Mouse (Mus musculus): ENCODE measurements at regions not wholly inside any gene's neighbourhood (a gene's known extent, or its start where the extent isn't known, plus 50 kb on each side); places are given as distances from the start of the nearest gene placed in this dataset.

DNA sequence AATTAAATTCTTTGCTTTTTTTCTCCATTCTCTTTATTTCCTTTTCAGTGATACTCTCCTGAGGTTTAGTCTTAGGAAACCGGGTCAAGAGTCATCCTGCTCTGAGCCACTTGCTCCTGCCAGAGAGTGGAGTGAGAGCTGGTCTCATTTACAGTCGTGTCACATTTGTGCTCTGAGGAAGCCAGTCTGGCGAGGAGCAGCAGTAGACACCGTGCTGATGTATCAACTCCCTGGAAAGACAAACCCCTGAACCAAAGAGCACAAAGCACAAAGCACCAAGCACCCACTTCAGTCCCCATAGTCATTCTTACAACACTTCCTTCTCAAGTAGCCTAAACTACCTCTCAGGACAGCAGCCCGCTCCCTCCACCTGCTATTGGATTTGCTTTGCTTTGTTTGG, 390.7 kb downstream of the Wdr11 start:
- no peak for DNase-seq (ENCODE audit: low read depth)

DNA sequence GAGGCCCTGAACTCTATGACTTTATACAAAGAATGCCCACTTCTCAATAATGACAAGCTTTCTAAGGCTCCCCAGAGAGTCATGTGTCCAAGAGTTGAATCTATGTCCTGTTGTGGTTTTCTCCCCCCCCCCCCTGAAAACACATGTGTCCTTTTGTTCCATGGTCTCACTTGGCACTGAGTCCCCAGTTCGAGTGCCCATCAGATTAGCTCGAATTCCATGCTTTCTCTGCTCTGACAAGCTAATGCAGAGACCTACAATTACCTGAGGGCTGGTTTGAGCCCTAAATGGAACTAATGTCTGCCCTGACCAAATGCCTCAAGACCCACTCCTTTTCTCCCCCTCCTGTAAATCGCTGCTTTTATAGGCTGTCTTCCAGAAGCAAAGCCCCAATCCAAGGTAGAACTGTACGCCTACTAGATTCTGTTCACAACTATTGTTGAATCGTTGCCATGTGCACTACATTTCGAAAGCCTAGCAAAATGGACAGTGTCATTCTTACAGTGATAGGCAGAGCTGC, 392.0 kb downstream of the Wdr11 start:
- no peak for DNase-seq (ENCODE audit: low read depth)

DNA sequence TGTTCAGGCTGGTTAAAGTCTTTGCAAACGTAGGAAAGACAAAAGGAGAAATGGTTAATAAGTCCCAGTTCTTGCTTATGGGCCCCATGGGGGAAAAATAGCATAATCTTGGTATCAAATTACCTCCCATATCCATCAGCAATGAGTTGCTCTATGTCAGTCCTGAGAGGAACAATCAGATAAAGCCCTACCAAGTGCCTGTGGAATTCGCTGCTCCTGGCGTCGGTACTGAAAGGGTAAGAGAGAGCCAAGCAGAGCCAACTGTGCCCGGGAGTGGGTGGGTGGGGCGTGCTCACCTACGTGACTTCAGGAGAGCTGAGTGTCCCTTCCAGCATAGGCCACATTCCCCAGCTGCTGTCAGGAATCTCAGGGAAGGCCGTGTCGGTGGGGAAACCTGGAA, 392.7 kb downstream of the Wdr11 start:
- DNase-seq (ENCODE audit: low read depth), result no peak

DNA sequence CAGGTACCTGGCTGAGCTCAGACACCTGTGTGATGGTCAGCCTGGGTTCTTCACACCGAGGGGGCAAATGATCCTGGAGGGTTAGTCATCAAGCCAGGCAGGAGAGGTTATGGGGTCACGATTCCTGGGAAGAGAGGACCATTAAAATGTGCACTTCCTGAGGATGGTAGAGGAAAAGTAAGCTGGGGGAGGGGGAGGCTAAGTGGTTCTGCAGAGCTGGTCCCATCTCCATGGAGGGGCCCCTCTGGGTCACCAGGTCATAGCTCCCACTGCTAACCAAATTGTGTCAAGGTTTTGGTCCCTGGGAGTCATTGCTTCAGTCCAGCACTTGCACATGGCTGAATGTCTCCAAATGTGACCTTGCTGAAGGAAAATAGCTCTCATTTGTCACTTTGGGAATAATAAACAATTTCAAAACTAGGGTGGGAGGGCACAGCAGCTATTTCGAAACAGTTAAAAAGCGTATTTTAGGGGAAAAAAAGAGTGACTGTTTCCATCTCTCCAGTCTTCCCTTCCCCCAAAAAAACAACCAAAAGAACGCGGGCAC, 395.5 kb downstream of the Wdr11 start:
- DNase-seq (ENCODE audit: low read depth), result no peak

DNA sequence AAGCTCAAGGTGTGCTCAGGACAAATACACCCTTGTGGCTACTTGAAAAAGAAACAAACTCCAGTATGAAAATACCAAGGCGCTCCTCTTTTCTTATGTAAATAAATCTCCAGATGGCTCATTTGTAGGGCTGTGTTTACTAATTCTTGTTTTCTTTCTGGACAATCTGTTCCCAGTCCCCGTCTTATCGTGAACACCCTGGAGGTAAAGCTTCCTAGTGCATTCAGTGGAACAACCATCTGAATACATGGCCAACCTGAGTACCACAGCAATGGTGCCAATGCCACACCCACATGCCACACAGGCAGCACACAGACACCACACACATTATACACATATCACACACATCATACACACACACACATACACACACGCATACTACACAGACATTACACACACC, 396.1 kb downstream of the Wdr11 start:
- DNase-seq (ENCODE audit: low read depth), result no peak

DNA sequence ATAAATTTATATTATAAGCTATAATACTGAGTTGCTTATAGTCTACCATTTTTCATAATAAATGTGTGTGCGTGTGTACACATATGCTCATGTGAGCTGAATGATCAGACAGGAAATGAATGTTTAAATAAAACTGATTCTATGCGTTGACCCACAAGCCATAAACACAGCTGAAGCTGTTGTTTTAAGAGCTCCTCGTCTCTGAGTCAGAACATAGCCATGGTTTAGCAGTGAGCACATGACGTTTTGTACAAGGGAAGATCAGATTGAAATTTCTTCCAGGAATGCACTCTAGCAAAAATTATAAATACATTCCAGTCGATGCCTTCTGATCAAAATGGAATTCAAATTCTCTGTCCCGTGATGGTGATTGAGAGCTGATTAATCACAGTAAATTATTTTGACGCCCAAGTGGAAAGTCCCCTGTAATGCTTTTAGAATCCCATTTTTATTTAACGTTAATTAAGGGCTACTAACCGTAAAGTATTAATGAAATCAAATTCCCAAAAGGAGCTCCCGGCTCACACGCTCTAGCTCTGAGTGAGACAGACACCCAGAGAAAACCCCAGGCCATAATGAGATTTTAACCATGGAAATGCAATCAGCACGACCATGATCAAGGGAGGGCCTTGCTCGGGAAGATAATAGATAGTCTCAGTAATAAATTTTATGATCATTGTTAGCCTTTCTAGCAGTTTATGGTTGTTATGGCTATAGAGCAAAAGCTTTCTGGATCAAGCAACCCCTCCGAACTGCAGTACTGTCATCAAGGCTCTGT, 402.0 kb downstream of the Wdr11 start:
- no peak for DNase-seq (ENCODE audit: low read depth)

DNA sequence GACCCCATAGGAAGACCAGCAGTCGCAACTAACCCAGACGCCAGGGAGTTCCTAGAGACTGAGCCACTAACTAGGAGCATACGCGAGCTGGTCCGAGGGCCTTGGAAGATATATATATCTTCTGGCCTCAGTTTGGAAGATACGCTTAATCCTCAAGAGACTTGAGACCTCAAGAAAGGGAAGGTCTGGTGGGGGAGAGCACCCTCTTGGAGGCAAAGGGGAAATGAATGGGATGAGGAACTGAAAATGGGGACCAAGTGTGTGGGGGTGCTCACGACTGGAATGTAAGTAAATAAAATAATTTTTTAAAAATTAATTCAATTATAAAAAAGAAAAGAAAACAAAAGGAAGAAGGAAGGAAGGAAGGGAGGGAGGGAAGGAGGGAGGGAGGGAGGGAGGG, 403.9 kb downstream of the Wdr11 start:
- no peak for DNase-seq (ENCODE audit: low read depth)

DNA sequence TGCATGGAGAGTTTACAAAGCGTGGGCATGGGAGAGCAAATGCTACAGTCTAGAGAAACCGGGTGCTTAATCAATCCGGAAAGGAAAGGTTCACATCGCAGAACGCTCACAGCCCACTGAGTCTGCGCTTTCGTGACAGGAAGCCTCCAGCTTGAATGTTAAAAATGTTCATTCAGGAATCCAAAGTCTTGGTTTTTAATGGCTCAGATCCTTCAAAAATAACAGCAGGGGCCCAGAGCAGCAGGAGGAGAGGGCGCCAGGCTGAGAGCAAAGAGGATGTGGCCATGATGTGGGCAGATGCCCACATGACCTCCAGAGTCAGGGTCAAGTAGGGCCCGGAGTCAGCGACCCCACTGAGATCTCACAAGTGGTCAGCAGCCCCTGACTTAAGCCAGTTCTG, 409.4 kb downstream of the Wdr11 start:
- no peak for DNase-seq (ENCODE audit: low read depth)

DNA sequence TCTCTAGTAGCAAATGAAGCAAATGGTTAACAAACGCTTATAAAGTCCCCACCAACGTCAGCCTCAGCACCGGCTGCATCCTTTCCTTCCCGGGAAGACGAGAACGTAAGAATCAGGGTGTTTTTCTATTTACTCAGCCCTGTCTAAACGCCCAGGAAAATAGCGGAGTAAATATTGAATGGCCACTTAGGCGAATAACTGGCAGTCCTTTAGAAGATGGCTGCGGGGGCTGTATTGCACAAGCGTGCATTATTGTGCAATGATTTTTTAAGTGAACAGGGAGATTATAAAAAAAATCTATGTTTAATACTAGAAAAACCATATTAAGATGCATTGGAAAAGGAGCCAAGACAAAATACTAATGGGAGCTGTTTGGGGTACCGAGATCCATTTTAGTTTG, 410.3 kb downstream of the Wdr11 start:
- no peak for DNase-seq (ENCODE audit: low read depth)

DNA sequence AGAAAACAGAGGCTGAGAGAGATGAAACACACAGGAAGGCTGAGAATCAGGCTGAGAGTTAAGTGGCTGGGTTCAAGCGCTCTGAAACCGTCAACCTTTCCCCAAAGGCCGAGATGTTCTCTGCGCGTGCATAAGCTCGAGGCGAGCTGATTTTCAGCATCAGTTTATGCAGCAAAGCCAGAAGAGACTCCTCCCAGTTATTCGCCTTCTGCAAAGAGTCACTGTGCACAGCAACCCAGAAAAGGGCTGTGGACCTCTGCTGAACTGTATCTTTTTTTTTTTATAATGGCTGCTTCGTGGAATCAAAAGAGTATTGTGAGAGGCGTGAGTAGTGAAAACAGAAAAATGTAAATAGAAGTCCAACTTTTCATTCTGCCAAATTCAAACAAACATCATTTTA, 413.7 kb downstream of the Wdr11 start:
- no peak for DNase-seq (ENCODE audit: low read depth)

DNA sequence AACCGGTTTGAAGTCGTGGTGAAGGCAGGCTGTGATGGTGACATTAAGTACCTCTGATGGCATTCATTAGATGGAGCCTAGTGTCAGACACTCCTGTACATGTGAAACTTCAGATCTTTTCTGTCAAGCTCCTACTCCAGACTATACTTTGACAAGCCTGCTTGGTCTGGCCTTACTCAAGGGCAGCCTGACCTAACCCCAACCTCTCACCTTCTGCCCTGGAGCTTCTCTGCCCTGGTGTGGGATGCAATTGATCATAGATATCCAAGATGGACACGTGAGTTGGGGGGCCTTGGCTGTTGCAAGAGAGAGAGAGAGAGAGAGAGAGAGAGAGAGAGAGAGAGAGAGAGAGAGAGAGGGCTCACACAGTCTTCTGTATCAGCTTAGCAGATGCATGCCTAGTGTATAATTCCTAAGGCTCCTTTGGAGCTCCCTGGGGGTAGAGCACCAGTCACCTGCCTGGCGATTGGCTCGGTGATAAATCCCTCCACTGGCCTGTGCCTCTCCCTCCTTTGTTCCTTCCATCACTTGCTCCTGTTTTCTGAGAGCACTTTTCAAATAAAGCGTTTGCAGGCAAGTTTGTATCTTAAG, 416.4 kb downstream of the Wdr11 start:
- no peak for DNase-seq (ENCODE audit: low read depth)

DNA sequence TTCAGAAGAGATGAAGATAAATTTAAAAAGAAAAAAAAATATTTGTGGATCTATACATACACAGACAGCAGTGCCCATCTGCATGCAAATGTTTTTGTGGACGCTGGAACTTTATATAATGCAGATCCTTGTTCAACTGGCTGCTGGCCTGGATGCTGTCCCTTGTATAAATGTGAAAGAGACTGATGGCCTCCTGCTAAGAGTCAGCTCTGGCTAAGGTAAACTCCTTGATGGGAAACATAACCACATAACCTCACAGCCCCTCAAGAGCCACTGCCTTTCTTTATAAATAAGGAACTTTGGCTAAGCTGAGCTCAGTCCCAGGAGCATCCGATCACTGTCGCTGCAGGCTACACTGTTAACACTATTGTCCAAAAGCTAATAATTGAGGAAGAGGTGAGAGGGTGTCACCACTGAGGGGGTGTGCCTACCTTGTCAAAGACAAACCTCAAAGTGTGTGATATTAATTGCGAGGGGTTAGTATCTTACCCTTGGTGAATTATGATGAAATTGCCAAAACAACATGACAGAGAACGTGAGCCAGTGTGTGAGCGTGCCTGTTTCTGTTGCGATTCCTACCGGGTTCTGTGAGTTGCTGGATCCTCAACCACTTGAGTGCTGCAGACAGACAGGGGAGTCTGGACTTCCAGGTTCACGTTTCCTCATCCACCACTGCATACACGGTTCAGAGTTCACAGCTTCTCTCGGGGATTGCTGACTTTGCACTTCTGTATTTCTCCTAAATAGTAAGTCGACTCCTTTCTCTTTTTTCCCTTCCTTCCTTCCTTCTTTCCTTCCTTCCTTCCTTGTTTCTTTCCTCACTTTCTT, 417.1 kb downstream of the Wdr11 start:
- no peak for DNase-seq (ENCODE audit: low read depth)

DNA sequence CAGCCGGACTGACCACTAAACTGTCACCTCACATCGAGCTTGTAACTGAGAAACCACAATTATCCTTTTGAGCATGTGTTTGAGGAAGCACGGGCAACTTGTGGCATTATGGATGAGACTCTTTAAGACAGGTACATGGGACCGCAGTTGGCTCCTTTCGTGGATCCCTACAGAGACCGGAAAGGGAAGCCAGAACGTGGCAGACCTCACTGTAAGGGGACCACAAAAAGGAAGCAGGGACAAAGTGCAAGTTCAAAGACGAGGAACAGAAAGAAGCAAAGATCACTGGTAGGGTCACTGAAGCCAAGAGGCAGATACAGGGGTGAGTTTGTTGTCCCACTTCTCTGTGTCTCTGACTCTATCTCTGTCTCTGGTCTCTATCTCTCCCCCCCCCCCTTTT, 420.4 kb downstream of the Wdr11 start:
- no peak for DNase-seq (ENCODE audit: low read depth)

DNA sequence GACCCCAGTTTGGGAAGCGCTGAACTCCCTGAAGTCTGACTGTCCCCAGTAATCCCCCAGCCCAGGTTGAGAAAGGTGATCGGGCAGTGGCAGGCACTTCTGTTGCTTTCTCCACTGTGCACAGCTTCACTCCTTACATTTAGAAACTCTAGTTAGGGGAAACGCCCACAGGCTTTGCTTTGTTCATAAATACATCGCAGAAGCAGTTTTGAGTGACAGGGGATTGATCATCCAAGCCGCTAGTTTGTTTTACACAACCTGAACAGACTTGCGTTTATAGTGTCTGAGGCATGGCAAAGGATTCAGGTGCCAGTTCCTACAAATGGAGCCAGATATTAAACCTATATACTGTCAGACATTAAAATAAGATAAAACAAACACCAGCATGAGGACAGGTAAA, 421.4 kb downstream of the Wdr11 start:
- DNase-seq (ENCODE audit: low read depth), result no peak

DNA sequence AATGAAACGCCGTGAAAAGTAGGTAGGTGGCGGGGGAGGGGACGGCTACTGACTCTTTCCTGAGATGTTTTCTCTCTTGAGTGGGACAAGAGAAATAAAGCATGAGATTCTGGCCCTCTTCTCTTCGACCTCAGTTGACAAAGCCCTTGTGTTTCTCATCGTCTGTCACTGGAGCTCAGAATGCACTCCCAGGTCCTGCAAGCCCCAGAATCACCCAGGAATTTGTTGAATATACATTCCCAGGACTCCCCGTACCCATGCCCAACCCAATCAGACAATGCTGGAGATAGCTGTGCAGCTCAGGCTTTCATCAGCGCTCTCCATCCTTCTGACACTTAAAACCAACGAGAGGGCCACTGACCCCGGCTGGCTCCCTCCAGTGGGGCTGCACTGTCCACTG, 422.9 kb downstream of the Wdr11 start:
- DNase-seq (ENCODE audit: low read depth), result no peak

DNA sequence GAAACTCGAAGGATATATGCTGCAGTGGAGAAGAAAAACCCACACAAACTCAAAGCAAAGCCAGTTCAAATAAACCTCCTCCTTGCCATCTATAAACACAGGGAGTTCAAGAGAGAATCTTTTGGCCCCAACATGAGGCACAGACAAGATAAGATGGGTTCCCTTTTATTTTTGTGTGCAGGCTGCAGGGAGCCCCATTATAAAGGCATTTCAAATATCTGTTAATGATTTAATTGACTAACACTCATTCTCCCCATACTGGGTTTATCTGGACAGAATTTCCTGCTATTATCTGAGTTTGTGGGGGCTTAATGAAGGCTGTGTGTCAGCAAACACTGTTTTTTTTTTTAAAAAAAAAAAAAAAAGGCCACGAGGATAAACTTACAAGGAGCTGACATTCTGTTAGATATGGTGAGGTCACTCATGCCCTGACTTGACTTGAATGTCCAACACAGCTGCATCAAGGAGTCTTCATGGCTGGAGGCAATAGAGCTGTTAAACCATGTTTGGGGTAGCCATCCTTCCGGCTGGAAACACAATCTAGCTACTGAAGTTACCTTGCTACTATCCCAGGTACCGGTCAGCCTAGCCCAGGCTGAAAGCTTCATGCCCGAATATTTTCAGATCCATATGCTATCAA, 423.8 kb downstream of the Wdr11 start:
- no peak for DNase-seq (ENCODE audit: low read depth)

DNA sequence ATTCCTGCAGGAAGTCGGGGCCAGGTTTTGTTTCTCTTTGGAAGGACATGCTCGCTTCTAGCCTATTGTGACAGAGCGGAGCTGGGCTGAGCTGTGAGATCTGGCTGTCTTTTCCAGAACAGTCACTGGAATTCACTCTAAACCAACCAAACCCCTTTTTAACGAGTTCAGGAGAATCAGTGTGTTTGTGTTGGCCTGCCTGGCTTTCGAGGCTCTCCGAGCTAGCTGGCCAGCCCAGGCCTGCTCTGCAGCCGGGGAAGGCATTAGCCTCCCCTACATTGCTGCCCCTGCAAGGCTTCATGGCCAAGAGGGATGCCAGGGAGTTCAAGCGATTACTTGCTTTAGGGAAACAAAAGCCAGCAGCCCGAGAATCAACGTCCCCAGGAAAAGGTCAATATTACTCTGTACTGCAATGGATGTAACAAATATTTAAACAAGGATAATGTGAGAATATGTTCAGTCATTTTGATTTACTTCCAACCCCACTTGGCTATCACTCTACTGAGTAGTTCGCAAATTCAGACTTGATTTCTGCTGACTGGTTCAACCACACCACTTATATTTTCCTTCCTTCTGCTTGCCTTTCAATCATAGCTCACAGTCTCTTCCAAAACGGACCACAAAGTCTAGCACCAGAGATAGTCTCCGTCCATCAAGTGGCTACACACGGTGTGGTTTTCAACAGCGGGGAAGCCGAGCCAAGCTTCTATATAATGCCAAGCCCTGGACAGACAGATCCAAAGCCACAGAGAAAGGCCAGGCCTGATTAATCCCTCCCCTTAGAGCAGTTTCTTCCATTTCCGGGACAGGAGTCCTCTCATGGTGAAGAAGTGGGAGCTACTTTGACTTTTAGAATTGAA, 424.6 kb downstream of the Wdr11 start:
- no peak for DNase-seq (ENCODE audit: low read depth)

DNA sequence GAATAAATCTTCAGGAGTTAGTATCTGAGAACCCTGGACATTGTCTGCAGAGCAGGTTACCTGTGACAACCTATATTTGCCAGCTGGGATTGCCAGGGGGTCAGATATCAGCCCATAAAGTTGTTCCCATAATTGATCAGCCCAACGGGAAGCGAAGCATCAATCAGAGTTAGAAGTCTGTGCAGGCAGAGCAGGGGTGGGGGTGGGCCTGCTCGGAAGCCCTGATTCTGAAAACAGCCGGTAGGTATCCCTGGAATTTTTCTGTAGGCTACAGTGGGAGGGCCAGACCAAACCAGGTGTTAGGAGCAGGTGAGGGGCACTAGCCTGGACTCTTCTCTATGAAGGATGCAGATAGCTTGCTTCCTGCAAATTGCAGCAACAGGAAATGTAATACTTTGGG, 427.2 kb downstream of the Wdr11 start:
- DNase-seq (ENCODE audit: low read depth), result no peak

DNA sequence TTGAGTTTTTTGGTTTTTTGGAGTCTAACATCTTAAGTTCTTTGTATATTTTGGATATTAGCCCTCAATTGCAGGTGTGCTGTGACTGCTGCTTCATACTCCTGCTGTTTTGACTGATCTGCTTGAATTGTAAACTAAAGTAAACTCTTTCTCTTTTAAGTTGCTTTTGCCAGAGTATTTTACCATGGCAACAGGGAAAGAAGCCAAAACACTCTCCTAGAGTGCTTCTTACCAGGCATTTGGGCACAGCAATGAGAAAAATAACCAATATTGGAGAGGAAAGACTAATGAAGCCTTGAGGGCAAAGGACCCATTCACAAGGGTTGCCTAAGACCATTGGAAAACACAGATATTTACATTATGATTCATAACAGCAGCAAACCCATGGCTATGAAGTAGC, 437.3 kb downstream of the Wdr11 start:
- no peak for DNase-seq (ENCODE audit: low read depth)

DNA sequence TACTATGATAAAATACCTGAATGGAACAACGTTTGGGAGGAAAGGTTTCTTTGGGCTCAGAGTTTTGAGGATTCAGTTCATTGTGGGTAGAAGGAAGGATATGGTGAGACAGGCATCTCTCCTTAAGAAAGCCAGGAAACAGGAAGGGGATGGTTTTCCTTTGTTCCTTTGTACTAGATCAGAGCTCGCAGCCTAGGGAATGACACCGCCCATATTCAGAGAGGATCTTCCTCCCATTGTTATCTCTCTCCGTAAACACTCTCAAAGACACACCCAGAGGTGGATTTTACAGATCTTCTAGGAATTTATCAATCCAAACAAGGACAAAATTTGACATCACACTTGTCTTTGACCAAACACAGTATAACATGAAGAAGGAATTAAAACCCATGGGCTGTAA, 439.0 kb downstream of the Wdr11 start:
- no peak for DNase-seq (ENCODE audit: low read depth)

DNA sequence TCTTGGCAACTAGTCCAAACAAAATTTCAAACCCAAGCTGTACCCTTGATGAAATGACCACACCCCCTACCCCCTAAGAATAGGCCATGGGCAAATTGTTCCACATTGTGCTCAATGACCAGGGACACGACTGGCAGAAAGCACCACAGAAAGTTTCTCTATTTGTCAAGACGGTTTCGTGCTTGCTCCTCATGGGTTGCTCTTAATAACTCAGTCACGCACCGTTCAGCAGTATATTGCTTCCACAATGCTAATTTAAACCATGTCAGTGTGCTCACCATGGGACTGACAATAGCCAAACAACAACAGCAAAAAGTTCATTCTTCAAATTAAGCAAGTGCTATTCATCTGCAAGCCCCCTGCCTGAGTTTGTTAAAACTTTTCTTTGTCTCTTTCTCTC, 444.6 kb downstream of the Wdr11 start:
- DNase-seq (ENCODE audit: low read depth), result no peak
